ENCODE assay signal across 10 mouse cellular contexts in the genomic region with DNA sequence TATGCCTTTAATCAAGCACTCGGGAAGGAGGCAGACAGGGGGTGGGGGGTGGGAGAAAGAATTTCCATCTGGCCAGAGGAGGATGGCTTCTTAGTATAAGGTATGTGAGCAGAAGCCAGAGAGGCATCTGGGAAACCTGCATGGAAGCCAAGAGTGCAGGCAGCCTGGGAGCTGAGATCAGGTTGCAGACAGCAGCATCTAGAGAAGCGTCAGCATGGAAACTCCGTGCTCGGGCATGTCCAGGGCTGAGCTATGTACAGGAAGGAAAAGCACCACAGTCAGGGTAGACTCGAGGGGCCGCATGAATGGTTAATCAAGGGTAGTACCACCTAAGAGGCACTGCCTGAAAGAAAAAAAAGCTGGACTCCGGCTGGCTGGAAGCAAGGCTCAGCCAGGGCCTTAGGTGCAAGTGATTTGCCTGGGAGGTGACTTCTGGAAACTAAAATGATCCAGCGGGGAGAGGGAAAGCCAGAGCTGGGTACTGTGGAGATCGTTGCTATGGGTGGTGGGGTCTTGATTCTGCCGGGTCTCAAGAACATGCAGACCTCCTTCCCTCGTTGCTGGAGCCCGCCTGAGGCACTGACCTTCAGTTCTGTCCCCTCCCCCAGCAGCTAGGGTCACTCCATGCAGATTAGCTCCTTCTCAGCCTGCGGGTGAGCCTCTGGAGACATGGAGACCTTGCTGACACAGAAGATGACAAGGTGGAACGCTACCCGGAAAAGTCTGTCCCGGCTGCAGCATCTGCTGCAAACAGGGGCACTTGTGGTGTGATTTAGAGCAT. TPM values are rescaled to one million over a fixed set of nuclear protein-coding genes. Genes with fewer than 3 reads are reported as not detected.
DNase-seq lines count a peak whose midpoint lies in the region; ATAC-seq lines count a peak whose summit lies in the region.
"Had no signal": no experiment of that assay in that cellular context is flagged by ENCODE, and none has a peak within 500 bp of the region (broad histone marks: within the 10 kb centered on the region; RNA-seq: fewer than 3 reads in every experiment).

No protein-coding gene starts in this region.

- H3K4me2 ChIP-seq in heart, embryonic 13.5 days = peak overlapping the region; percentile 42
- H3K4me2 ChIP-seq in hindbrain, embryonic 12.5 days (replicated peaks) = no peak overlapping the region

- 18% methylated on average over 16 of the region's 16 CpGs for WGBS in heart, embryonic 13.5 days
- 41% methylated on average over 16 of the region's 16 CpGs for WGBS in hindbrain, embryonic 12.5 days

- H3K4me3 ChIP-seq in heart, embryonic 13.5 days = no peak overlapping the region
- H3K4me3 ChIP-seq in hindbrain, embryonic 12.5 days = no peak overlapping the region

- ATAC-seq in heart, embryonic 13.5 days (ENCODE audit: extremely low read depth, insufficient number of reproducible peaks, low FRiP score, low TSS enrichment) = no peak
- no peak for ATAC-seq in hindbrain, embryonic 12.5 days (ENCODE audit: low FRiP score)
- no peak for ATAC-seq in activated CD4-positive, CD25-positive, alpha-beta regulatory T cell, adult 4 months

- H3K27ac ChIP-seq in heart, embryonic 13.5 days (replicated peaks) = peak overlapping the region; percentile 60
- peak overlapping the region; percentile 24 for H3K27ac ChIP-seq in hindbrain, embryonic 12.5 days

- H3K36me3 ChIP-seq in heart, embryonic 13.5 days = no peaks in the 10 kb centered on the region
- H3K36me3 ChIP-seq in hindbrain, embryonic 12.5 days = no peaks in the 10 kb centered on the region

- H3K9me3 ChIP-seq in heart, embryonic 13.5 days = no peaks in the 10 kb centered on the region
- H3K9me3 ChIP-seq in hindbrain, embryonic 12.5 days (replicated peaks) = no peaks in the 10 kb centered on the region

- peak overlapping the region; percentile 62 for H3K9ac ChIP-seq in heart, embryonic 13.5 days
- H3K9ac ChIP-seq in hindbrain, embryonic 12.5 days = peak overlapping the region; percentile 5; the same call in 1 of the 2 replicates

- no peaks in the 10 kb centered on the region for H3K27me3 ChIP-seq in heart, embryonic 13.5 days (replicated peaks)
- H3K27me3 ChIP-seq in hindbrain, embryonic 12.5 days = no peaks in the 10 kb centered on the region

- H3K4me1 ChIP-seq in heart, embryonic 13.5 days = peaks cover 20% of the 10 kb centered on the region
- peaks cover 12% of the 10 kb centered on the region for H3K4me1 ChIP-seq in hindbrain, embryonic 12.5 days

- DNase-seq in heart, adult 9 months (ENCODE audit: low spot score in 2 of 2) = no peak
- DNase-seq in ovary, postnatal 36 days (ENCODE audit: low spot score) = peak; percentile 13
- no peak for DNase-seq in ovary, postnatal 14 days (ENCODE audit: low spot score)
- DNase-seq in yolk sac, embryonic 10.5 days (ENCODE audit: low spot score) = peak; percentile 24
- DNase-seq in MN1 (ENCODE audit: low spot score) = no peak
- DNase-seq: liver; spleen, adult 18-20 months had no signal

RNA-seq across cellular contexts. Expression of gene Drc3, which starts 13.3 kb away (rescaled TPM):
- 2.4 TPM in 2 replicates for polyA plus RNA-seq in heart, embryonic 13.5 days (2015; fragmentation: Nextera tagmentation; extraction: Ambion mirVana)
- polyA plus RNA-seq in hindbrain, embryonic 12.5 days (2016; fragmentation: Nextera tagmentation; extraction: Ambion mirVana) = 5.0 and 6.7 TPM in 2 replicates
- under 1 TPM; 0.22 to 0.34 TPM for polyA plus RNA-seq in activated CD4-positive, CD25-positive, alpha-beta regulatory T cell, adult 4 months (2017; shearing (Covaris generic))

RNA-seq across cellular contexts. Expression of gene Tom1l2, which starts 13.7 kb away (rescaled TPM):
- polyA plus RNA-seq in heart, embryonic 13.5 days (2015; fragmentation: Nextera tagmentation; extraction: Ambion mirVana) = 27.5 and 28.7 TPM in 2 replicates
- 40.8 and 45.4 TPM in 2 replicates for polyA plus RNA-seq in hindbrain, embryonic 12.5 days (2016; fragmentation: Nextera tagmentation; extraction: Ambion mirVana)
- polyA plus RNA-seq in activated CD4-positive, CD25-positive, alpha-beta regulatory T cell, adult 4 months (2017; shearing (Covaris generic)) = 10 to 100 TPM; 15.2 to 20.8 TPM

RNA-seq across cellular contexts. Expression of gene Gid4, which starts 50.5 kb away (rescaled TPM):
- polyA plus RNA-seq in heart, embryonic 13.5 days (2015; fragmentation: Nextera tagmentation; extraction: Ambion mirVana) = 15.1 and 17.6 TPM in 2 replicates
- 28.1 and 30.1 TPM in 2 replicates for polyA plus RNA-seq in hindbrain, embryonic 12.5 days (2016; fragmentation: Nextera tagmentation; extraction: Ambion mirVana)
- 10 to 100 TPM; 10.1 to 11.7 TPM for polyA plus RNA-seq in activated CD4-positive, CD25-positive, alpha-beta regulatory T cell, adult 4 months (2017; shearing (Covaris generic))

RNA-seq across cellular contexts. Expression of gene Atpaf2, which starts 51.8 kb away (rescaled TPM):
- polyA plus RNA-seq in heart, embryonic 13.5 days (2015; fragmentation: Nextera tagmentation; extraction: Ambion mirVana) = 50.2 and 54.0 TPM in 2 replicates
- polyA plus RNA-seq in hindbrain, embryonic 12.5 days (2016; fragmentation: Nextera tagmentation; extraction: Ambion mirVana) = 37.4 and 38.0 TPM in 2 replicates
- polyA plus RNA-seq in activated CD4-positive, CD25-positive, alpha-beta regulatory T cell, adult 4 months (2017; shearing (Covaris generic)) = 10 to 100 TPM; 35.3 to 36.3 TPM

Comparison
In these comparisons a context has a peak if more than half of its experiments do, and no peak if none do; other contexts are left out.
1. DNase-seq: peak in ovary, postnatal 36 days (single experiment) and yolk sac, embryonic 10.5 days (single experiment); none in heart, adult 9 months (0 of 2), ovary, postnatal 14 days (single experiment) and MN1 (single experiment).